Mouse (Mus musculus) forebrain, embryonic 10.5 days (tissue): ENCODE data around the gene Ccdc38. TPM values are rescaled to one million over a fixed set of nuclear protein-coding genes. Genes with fewer than 3 reads are reported as not detected.

ENCODE experiments used
- DNase-seq: peaks from one replicate; pipeline ENCODE4 v3.0.0-alpha.2; 2017; ENCODE audit warnings: low spot score; ENCODE audit errors: extremely low spot score
- H3K27ac ChIP-seq: fragments of 300-500 bp; sonication (generic); 2 replicates; pipeline ENCODE4 v1.5.1; 2016; ENCODE audit warnings: mild to moderate bottlenecking
- H3K27me3 ChIP-seq: fragments of 300-500 bp; sonication (generic); 2 replicates; pipeline ENCODE4 v1.6.1; 2016; ENCODE audit warnings: mild to moderate bottlenecking; ENCODE audit not compliant: poor library complexity, severe bottlenecking
- H3K36me3 ChIP-seq: fragments of 300-500 bp; sonication (generic); replicated peaks from 2 replicates; pipeline ENCODE4 v1.6.1; 2016; ENCODE audit warnings: mild to moderate bottlenecking, moderate library complexity
- H3K4me1 ChIP-seq: fragments of 300-500 bp; sonication (generic); 2 replicates; pipeline ENCODE4 v1.6.1; 2016
- H3K4me3 ChIP-seq: fragments of 300-500 bp; sonication (generic); 2 replicates; pipeline ENCODE4 v1.5.1; 2016; ENCODE audit warnings: mild to moderate bottlenecking, moderate library complexity
- H3K9me3 ChIP-seq: fragments of 300-500 bp; sonication (generic); 2 replicates; pipeline ENCODE4 v1.6.1; 2016; ENCODE audit warnings: mild to moderate bottlenecking, moderate library complexity
- WGBS: fragments of 180-500 bp; shearing (Covaris S2); methylation state at CpG from one replicate; pipeline ENCODE4 v1.1.7; 2016; 5-methylcytosine and 5-hydroxymethylcytosine counted together
- polyA plus RNA-seq: library from polyadenylated mRNA; unstranded; fragments of >200 nt; fragmentation: Nextera tagmentation; extraction: Ambion mirVana; gene quantifications from 2 replicates; pipeline ENCODE4 v1.2.1, GENCODE M21; 2016

The Ccdc38 gene
- polyA plus RNA-seq, 1 experiment from 2014 or later, result 0.43 TPM

DNA sequence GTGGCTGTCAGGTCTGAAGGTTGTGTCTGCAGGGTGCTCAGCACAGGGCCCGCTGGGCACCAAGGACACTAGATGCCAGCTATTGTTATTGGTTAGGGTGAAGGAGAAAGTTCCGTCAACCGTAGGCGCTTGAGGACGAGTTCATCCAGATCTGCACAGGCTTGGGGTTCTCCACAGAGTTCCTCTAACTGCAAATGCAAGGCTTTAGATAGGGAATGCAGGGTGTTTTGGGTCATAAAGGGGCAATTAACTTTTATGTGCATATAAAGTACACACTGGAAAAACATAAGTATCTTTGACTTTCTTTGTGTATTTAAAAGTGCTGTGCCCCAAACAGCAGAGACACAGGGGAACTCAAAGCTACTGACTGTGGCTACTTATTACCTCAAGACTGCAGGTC is 89.9 kb downstream of the Ccdc38 start:
- Histone ChIP-seq H3K9me3 (no peaks in the 10 kb centered on the region; the same call in 1 of the 2 replicates), H3K4me1 (no peaks in the 10 kb centered on the region), H3K4me3 (no peak overlapping the region), H3K27me3 (peaks cover 5% of the 10 kb centered on the region; the same call in 1 of the 2 replicates), H3K27ac (no peak overlapping the region), H3K36me3 (no peaks in the 10 kb centered on the region)
- no peak for DNase-seq
- WGBS, result 93% methylated on average over 5 of the region's 5 CpGs

DNA sequence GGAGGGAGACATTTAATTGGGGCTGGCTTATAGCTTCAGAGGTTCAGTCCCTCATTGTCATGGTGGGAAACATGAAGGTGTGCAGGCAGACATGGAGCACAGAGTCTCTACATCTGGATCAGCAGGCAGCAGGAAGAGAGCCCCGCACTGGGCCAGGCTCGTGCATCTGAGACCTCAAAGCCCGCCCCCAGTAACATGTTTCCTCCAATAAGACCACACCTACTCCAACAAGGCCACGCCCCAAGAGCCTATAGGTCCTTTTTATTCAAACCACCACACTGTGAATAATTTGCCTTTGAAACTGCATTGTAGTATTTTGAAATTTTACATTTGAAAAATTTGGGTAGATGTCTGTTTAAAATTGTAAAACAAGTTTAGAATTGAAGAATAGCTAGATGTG is 91.7 kb downstream of the Ccdc38 start:
- DNase-seq, result no peak
- no peak overlapping the region for H3K4me3 ChIP-seq
- no peak overlapping the region for H3K27ac ChIP-seq
- H3K4me1 ChIP-seq, result peaks cover 10% of the 10 kb centered on the region
- peaks cover 11% of the 10 kb centered on the region for H3K27me3 ChIP-seq
- no peaks in the 10 kb centered on the region; the same call in 1 of the 2 replicates for H3K9me3 ChIP-seq
- H3K36me3 ChIP-seq, result no peaks in the 10 kb centered on the region
- 79% methylated on average over 4 of the region's 4 CpGs for WGBS

DNA sequence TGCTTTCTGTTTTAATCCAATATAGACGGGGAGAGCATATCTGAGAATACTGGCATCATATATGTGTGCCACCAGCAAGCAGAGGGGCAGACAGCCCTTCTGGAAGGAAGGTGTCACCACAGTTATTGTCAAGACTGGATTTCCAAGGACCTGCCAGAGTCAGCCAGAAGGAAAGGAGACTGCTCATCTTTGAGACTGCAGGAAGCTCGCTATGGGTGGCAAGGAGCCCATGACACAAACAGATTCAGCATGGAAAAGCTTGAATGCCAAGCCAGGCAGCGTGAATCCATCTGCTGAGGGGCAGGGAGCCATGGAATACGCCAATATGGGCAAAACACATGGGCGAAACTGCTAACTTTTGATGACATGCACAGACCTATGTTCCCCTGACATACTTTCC is 93.1 kb downstream of the Ccdc38 start:
- no peak overlapping the region for H3K4me3 ChIP-seq
- H3K27ac ChIP-seq, result no peak overlapping the region
- H3K36me3 ChIP-seq, result no peaks in the 10 kb centered on the region
- no peaks in the 10 kb centered on the region; the same call in 1 of the 2 replicates for H3K9me3 ChIP-seq
- H3K4me1 ChIP-seq, result peaks cover 10% of the 10 kb centered on the region
- WGBS, result 91% methylated on average over 5 of the region's 5 CpGs
- DNase-seq, result no peak
- peaks cover 25% of the 10 kb centered on the region for H3K27me3 ChIP-seq

Other genes starting within 250 kb of the Ccdc38 start
- 13.1 and 14.5 TPM in 2 replicates for gene Elk3, start 229.5 kb upstream of the Ccdc38 start, polyA plus RNA-seq
- 150 and 152 TPM in 2 replicates for gene Lta4h, start 87.2 kb upstream of the Ccdc38 start, polyA plus RNA-seq
- gene Hal, start 51.9 kb upstream of the Ccdc38 start, polyA plus RNA-seq, result 0.12 and 0.26 TPM in 2 replicates
- 0.24 and 0.28 TPM in 2 replicates for gene Amdhd1, start 599 bp upstream of the Ccdc38 start, polyA plus RNA-seq
- gene Snrpf, start 49.1 kb downstream of the Ccdc38 start, polyA plus RNA-seq, result 202 and 205 TPM in 2 replicates
- gene Ntn4, start 100.0 kb downstream of the Ccdc38 start, polyA plus RNA-seq, result 0.84 and 1.1 TPM in 2 replicates